Mouse (Mus musculus): ENCODE measurements around the gene Klhdc8b.

- no peak for TF ChIP-seq CTCF (IDR thresholded peaks at IDR 0.05; ENCODE audit: control insufficient read depth, insufficient read depth, insufficient read length)
- no peak for TF ChIP-seq USF1 (IDR thresholded peaks at IDR 0.05; ENCODE audit: low read depth)
- TF ChIP-seq MAX (IDR thresholded peaks at IDR 0.05), result no peak
- no peak for TF ChIP-seq MYOG (IDR thresholded peaks at IDR 0.05; ENCODE audit: control insufficient read depth, extremely low read depth, insufficient read length)
- no peak for TF ChIP-seq MYOD1 (IDR thresholded peaks at IDR 0.05; ENCODE audit: control insufficient read depth, insufficient read length, low read depth)
These were observed at the start of gene Klhdc8b for GRCm38 (mm10) chr9:108461181-108461631.

Measured in C2C12 (cell line).